Mouse (Mus musculus) layer of hippocampus, adult 8-10 months (tissue): ENCODE data around the gene Pak7. TPM values are rescaled to one million over a fixed set of nuclear protein-coding genes. Genes with fewer than 3 reads are reported as not detected.
A peak's percentile ranks its signal among the peaks of the same experiment; 100 is the strongest.

Source experiments
- DNase-seq, 2 experiments: peaks; one replicate each; pipeline ENCODE4 v3.0.0; 2022; ENCODE audit warnings: low spot score in 2 of 2
- total RNA-seq, 4 experiments: library from RNA; stranded (reverse); gene quantifications; 2 replicates each; pipeline ENCODE4 v1.2.4; 2022

Pak7 gene
- total RNA-seq, 4 experiments from 2014 or later = 22.8 to 26.8 (median 25.9) TPM

DNA sequence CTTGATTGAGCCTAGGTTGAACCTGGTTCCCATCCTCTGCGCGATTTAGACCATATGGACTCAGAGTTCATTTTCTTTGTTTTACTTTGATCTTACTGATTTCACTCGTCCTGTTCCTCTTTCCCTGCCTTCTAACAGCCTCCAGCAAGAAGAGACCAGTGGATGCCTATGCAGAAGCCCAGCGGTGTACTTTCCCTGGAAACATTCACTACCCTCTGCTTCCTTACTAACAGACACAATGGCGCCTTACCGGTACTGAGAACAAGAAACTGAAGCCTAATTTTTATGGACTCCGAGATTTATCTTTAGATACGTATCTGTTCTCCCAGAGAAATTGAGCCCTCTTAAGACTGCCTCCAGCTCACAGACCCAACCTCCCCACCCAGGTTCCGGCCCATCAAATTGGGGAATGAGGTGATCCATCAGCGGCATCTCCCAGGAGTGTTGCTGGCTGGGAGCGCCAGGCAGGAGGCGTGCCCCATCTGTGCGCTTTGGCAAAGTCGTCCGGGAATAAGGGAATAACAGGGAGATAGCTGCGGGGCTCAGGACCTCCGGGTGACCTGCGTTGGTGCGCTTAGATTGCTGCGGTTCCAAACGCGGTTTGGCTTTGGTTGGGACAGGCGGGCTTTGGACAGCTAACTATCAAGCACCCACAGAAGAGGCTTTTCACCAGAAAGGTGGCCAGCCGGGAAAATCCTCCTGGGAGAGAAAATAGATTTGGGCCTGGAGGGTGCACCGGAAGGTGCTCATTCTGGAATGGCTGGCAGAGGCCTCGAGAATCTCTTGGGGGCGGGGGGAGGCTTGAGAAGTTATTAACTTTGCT lies 336.8 kb downstream of the Pak7 start:
- peak in 1 of 2 experiments; percentile 60 for DNase-seq

DNA sequence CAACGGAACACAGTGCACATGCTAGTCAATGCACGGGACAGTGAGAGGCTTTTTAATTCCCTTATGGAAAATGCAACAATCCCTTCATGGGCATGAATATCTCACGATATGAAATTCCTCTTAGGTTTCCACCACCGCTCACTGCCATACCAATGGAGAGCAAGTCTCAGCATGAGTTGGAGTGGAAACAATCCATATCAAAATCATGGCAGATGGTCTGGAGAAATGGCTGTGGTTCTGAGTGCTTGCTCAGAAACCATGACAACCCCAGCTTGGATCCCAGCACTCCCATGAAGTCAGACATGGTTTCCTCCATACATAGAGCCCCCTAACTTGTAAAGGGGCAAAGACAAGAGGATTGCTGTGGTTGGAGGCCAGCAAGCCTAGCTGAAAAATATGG lies 339.3 kb downstream of the Pak7 start:
- DNase-seq = no peak

Other genes starting within 250 kb of the Pak7 start
- gene Ankef1, start 113.9 kb upstream of the Pak7 start, total RNA-seq = 1 to 10 TPM; 1.3 to 2.3 (median 2.1) TPM